Mouse (Mus musculus) neural tube, embryonic 14.5 days (tissue): Measurements from ENCODE around the gene Marc2. TPM values are rescaled to one million over a fixed set of nuclear protein-coding genes. Genes with fewer than 3 reads are reported as not detected.

Source experiments
- microRNA counts: library from miRNA; unstranded; fragments of <30 nt; microRNA quantifications from one replicate; lab custom pipeline; 2016
- microRNA-seq: library from miRNA; unstranded; fragments of <30 nt; microRNA quantifications from one replicate; pipeline ENCODE4, GENCODE M21; 2016
- polyA plus RNA-seq: library from polyadenylated mRNA; unstranded; fragments of >200 nt; fragmentation: Nextera tagmentation; extraction: Ambion mirVana; gene quantifications from 2 replicates; pipeline ENCODE4 v1.2.1, GENCODE M21; 2014

The Marc2 gene
- polyA plus RNA-seq, 1 experiment from 2014 or later, result 108 TPM

MicroRNAs within 50 kb of the gene (microRNA counts, 519-probe panel; counts per million panel counts)
- 3,304 counts per million, percentile 25 among the panel's probes with 10 or more counts for microRNA mmu-miR-1981 (lab: Ali Mortazavi, UCI)

Small RNAs within 50 kb of the gene (microRNA-seq; reads per million reads assigned to microRNA genes)
- gene Mir1981, result 34.7 reads per million, percentile 30 among the genes with 10 or more reads in this experiment

Other genes with a start within 250 kb of the Marc2 start
- 1.6 and 2.2 TPM in 2 replicates for gene Hlx, start 113.8 kb downstream of the Marc2 start, polyA plus RNA-seq
- 0.21 TPM in 1 of 2 replicates, not detected in the other for gene Marc1, start 35.1 kb downstream of the Marc2 start, polyA plus RNA-seq
- 0.48 and 1.6 TPM in 2 replicates for gene C130074G19Rik, start 36.8 kb upstream of the Marc2 start, polyA plus RNA-seq
- 14.1 and 15.2 TPM in 2 replicates for gene Mark1, start 153.1 kb upstream of the Marc2 start, polyA plus RNA-seq